Mouse (Mus musculus) limb, embryonic 13.5 days (tissue): ENCODE measurements around the gene Cmc4. TPM values are rescaled to one million over a fixed set of nuclear protein-coding genes. Genes with fewer than 3 reads are reported as not detected.

Source experiments
- polyA plus RNA-seq: library from polyadenylated mRNA; unstranded; fragments of >200 nt; fragmentation: Nextera tagmentation; extraction: Ambion mirVana; gene quantifications from 2 replicates; pipeline ENCODE4 v1.2.1, GENCODE M21; 2015

The Cmc4 gene
- polyA plus RNA-seq, 1 experiment from 2014 or later = 25.6 TPM

Other genes starting within 250 kb of the Cmc4 start
- gene Fundc2, start 34.2 kb downstream of the Cmc4 start, polyA plus RNA-seq = 62.4 and 63.3 TPM in 2 replicates
- gene F8, start 34.0 kb downstream of the Cmc4 start, polyA plus RNA-seq = 2.0 and 2.1 TPM in 2 replicates
- 10.3 and 10.4 TPM in 2 replicates for gene Mtcp1, start within 50 bp of the Cmc4 start, polyA plus RNA-seq
- 63.2 and 67.0 TPM in 2 replicates for gene Brcc3, start within 50 bp of the Cmc4 start, polyA plus RNA-seq
- 142 and 147 TPM in 2 replicates for gene Vbp1, start 97.7 kb upstream of the Cmc4 start, polyA plus RNA-seq
- gene Rab39b, start 161.6 kb upstream of the Cmc4 start, polyA plus RNA-seq = 4.4 and 4.5 TPM in 2 replicates